Mouse (Mus musculus) testis, postnatal 14 days (tissue): ENCODE results near the gene Tmem115.
"Not testable (repeated sequence)": the region's sequence is repeated elsewhere in the genome, so short reads cannot be mapped to it uniquely, and the experiment has no call there.

Experiments
- DNase-seq: peaks from one replicate; pipeline ENCODE4 v3.0.0; 2021; ENCODE audit warnings: low spot score

Gene Tmem115

GRCm38 (mm10) chr9:107571534-107572326 is 38.0 kb downstream of the Tmem115 start:
- no peak for DNase-seq

GRCm38 (mm10) chr9:107572327-107572662 is 38.5 kb downstream of the Tmem115 start:
- DNase-seq, result no peak

GRCm38 (mm10) chr9:107573774-107574173 is 40.0 kb downstream of the Tmem115 start:
- not testable (repeated sequence) for DNase-seq

- no peak for DNase-seq
Measured at GRCm38 (mm10) chr9:107575579-107576356, 42.0 kb downstream of the Tmem115 start.

- peak; percentile 73 for DNase-seq
Measured at GRCm38 (mm10) chr9:107576357-107577107, 42.8 kb downstream of the Tmem115 start, which contains the start of gene Hyal1. Gene Hyal1 (plus strand): TSS chr9:107576927.

GRCm38 (mm10) chr9:107577871-107578270 is 44.1 kb downstream of the Tmem115 start:
- DNase-seq, result no peak

- DNase-seq, result no peak
Measured at GRCm38 (mm10) chr9:107578587-107578986, 44.8 kb downstream of the Tmem115 start, which contains the start of gene Naa80. Gene Naa80 (plus strand): TSS chr9:107578887.

GRCm38 (mm10) chr9:107579023-107579900 is 45.5 kb downstream of the Tmem115 start:
- DNase-seq, result no peak

GRCm38 (mm10) chr9:107580501-107581317 is 47.0 kb downstream of the Tmem115 start, which contains the start of gene Hyal3:
Gene Hyal3 (plus strand): TSS chr9:107580818.
- peak; percentile 87 for DNase-seq

GRCm38 (mm10) chr9:107581584-107581983 is 47.8 kb downstream of the Tmem115 start:
- no peak for DNase-seq

GRCm38 (mm10) chr9:107582509-107583062 is 48.8 kb downstream of the Tmem115 start:
- DNase-seq, result no peak

GRCm38 (mm10) chr9:107583174-107583573 is 49.4 kb downstream of the Tmem115 start:
- DNase-seq, result no peak

- no peak for DNase-seq
Measured at GRCm38 (mm10) chr9:107586504-107586903, 52.8 kb downstream of the Tmem115 start.

GRCm38 (mm10) chr9:107586974-107587832 is 53.5 kb downstream of the Tmem115 start, which contains the start of gene Ifrd2:
Gene Ifrd2 (plus strand): TSS chr9:107587642.
- DNase-seq, result peak; percentile 97

- DNase-seq, result no peak
Measured at GRCm38 (mm10) chr9:107587833-107588639, 54.3 kb downstream of the Tmem115 start.
